Mouse (Mus musculus) megakaryocyte, adult 5-6 weeks (primary cell): ENCODE measurements at regions not wholly inside any gene's neighbourhood (a gene's known extent, or its start where the extent isn't known, plus 50 kb on each side); places are given as distances from the start of the nearest gene placed in this dataset.

Experiments used
- ATAC-seq: 2 replicates; pipeline ENCODE4 v1.8.0; 2016; ENCODE audit warnings: mild to moderate bottlenecking, inconsistent platforms; ENCODE audit not compliant: poor library complexity, severe bottlenecking

DNA sequence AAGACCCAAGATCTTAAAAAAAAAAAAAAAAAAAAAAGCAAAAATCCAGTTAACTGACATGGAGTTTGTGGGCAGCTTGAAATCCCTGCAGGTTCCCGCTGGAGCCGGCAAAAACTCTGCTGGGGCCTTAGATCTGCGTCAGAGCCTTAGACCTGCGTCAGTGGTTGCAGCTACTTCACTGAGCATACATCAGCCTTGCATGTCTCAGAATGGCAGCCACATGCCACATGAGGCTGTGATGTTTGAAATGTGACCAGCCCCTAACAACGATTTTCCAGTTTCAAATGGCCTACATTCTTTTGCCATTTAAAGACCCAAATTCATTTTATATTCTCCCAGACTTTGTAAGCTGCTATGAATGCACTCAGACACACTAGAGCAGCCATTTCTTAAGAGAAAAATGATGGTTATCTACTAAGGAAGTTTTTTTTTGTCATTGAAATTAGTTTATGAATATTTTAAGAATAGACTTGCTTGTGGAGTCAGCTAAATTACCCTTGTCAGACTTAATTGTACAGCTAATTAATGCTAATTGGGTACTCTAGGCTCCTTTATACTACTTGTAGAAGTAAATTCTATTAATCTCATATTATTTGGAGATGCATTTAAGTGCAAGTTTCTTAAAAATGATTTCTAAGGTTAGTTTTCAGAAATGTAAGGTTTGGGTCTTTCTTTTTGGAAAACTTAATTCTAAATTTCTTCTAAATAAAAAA lies 70.8 kb downstream of the Toporsl start:
- no peak for ATAC-seq

DNA sequence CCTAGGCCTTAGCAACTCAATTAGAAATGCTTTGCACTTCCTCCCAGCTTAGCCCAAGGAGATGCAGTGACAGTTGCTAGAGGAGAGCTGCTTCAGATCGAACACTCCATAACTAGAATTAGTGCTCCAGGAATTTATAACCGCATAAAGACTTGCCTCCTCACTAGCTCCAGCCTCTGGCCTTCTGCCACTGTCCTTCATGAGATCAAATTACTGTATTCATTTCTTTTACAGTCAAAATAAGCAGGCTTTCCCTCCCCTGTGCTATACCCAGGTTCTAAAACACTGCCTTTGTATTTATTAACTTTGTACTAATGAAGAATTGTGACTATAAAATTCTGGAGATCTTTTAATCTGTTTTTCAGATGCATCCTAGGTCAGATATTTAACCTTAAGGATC lies 104.8 kb upstream of the Olfr275 start:
- ATAC-seq: no peak

DNA sequence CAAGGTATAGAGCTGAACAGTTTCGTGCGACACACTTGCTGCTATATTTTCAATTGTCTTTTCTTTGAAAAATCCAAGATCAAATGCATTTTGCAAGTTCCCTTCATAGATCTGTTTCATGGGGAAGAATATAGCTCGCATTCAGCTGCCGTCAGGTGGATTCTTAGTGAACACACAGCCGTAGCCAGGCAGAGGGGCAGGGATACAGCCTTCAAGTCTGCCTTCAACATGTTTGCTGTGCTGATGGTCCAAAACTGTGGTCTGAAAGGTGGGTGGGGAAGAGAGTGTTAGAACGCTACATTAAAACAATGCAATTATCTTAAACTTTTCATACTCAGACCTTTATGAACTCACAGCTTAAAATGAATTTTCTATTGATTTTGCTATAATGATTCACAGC lies 88.2 kb upstream of the Olfr275 start:
- no peak for ATAC-seq

DNA sequence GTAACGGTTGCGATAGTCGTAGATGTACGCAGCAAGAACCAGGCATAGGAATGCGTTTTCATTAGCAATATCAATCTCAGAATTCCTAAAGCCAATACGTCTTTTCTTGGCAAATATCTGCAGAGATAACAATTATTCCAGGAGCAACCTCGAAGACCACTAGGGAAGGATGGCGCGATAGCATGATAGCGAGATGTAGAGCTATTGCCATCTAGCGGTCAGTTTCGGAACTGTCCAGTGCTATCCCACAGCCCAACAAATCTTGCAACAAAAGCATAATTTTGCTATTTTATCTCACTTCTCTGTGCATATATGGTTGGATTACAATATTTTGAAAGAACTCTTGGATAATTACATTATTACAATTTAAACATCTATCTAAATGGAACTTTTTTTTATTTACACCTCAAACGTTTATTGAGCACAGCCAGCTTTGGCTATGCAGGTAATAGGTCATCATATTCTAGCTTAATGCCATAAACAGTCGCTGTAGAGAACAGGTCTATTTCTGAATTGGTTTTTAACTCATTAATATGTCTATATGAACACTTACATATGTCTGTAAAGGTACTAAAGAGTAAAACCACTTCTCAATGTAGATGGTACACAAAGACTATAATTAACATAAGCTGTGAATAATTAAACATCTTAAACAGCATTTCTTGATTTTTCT lies 87.6 kb upstream of the Olfr275 start:
- peak; percentile 72 for ATAC-seq

DNA sequence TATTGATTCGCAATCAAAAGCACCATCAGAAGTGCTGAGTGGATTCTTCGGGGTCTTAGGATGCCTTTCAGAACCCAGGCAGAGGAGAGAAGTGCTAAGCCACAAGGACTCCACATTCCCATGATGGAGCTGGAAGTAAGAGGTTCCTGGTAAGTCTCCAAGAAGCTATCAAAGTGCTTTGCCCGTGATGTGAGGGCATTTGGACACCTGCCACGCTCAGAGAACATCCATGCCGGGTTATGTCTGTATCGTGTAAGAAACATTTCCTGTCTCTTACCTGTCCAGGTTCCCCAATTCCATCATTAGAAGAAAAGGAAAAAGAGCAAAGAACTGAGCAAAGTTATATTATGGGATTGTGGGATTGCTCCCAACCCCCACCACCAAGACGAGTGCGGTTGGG lies 81.3 kb upstream of the Olfr275 start:
- ATAC-seq: no peak

DNA sequence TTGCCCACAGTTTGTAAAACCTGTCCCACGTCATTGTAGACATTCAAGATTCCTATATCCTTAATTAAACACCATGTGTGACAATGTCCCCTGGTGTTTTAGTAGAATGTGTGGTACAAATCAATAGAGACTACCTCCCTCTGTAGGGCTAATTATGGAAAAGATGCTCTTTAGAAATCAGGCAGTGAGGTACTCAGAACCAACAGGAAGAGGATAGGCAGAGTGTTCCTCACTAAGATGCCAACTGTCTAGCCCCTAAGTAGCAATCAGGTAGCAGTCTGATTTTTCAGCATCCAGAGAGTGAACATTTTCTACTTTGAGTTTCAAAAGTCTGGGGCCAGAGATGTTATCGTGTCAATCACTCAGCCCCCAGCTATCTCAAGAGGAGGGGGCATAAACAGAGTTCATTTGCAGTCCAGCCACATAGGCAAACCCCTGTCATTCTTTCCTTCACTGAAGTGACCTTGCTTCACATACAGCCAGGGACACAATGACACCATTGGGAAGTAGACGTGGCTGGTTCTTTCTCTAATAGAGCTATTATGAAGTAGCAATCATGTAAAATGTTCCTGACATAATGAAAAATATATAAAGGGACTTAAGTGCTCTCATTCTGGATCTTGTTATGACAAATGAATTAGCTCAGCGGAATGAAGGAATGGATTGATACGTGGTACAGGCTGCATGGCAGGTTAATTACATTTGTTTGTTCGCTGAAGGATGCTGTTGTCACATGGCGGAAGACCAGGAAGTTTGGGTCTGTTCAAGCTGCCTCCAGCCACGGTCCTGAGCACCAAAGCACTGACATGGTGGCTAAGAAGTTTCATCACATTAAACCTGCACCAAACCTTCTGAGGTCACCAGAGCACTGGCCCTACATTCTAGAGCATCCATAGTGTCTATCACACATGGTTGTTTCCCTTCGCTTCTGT lies 74.6 kb upstream of the Olfr275 start:
- no peak for ATAC-seq

DNA sequence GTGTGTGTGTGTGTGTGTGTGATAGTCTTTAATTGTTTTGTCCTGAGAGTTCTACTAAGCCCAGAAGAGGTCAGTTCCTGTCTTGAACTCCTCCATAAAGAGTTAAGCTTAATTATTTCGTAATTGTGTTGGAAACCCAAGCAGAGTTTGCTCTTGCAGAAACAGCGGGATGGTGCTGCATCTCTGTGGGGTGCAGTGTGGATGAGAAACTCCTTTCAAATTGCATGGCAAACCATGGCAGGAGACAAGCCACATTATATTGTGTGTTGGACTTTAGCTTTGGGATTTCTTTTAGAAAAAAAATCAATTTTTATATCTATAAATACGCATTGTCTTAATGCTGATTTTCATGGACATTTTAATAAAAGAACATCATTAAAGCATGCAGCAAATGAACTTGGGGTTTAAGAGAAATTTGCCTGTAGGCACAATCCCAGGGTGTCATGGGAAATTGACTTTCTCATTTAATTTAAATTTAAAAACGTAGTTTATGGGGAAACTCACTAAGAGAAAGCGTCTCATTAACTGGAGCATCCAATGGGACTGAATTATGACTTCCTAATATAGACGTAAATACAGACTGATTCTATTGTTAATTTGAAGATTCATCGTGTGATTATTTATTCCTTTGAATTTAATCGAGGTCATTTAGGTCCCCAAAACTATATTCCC lies 61.4 kb upstream of the Olfr275 start:
- no peak for ATAC-seq
